Mouse (Mus musculus): Measurements from ENCODE around the gene Rnf114.

DNA sequence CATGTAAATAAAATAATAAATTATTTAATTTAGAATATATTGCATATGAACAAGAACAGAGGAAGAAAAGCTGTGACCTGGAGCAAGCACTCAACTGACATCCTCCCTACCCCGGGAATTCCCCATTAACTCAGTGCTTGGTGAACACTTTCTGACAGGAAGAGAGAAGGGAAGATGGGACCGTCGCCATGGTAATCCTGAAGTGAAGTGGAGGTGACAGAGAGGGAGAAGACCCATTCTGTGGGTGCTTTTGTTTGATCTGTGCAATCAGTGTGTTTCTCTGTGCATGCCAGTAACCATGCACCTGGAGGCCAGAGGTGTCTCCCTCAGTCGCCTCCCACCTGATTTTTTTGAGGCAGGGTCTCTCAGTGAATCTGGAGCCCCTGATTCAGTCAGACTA, 59.8 kb downstream of the Rnf114 start:
- no peak for TF ChIP-seq POLR2A (IDR thresholded peaks at IDR 0.05; ENCODE audit: low read depth, low read length)
- TF ChIP-seq CTCF (IDR thresholded peaks at IDR 0.05; ENCODE audit: extremely low read depth, insufficient read length, insufficient replicate concordance, low read depth, low read length), result no peak
